Mouse (Mus musculus): ENCODE results near the gene Mettl7a3. TPM values are rescaled to one million over a fixed set of nuclear protein-coding genes. Genes with fewer than 3 reads are reported as not detected.
"Not testable (repeated sequence)": the region's sequence is repeated elsewhere in the genome, so short reads cannot be mapped to it uniquely, and the experiment has no call there.

The Mettl7a3 gene
- polyA plus RNA-seq, 1 experiment from 2014 or later: not detected

- not testable (repeated sequence) for H3K9ac ChIP-seq (ENCODE audit: low read length); H3K27me3 ChIP-seq (ENCODE audit: control insufficient read depth, insufficient read depth, low read length); H3K36me3 ChIP-seq (ENCODE audit: control insufficient read depth, insufficient read depth, low read length); H3K4me3 ChIP-seq (ENCODE audit: low read depth, low read length); DNase-seq (ENCODE audit: low spot score); H3K4me2 ChIP-seq (ENCODE audit: low read depth); H3K27ac ChIP-seq (ENCODE audit: low read depth, low read length); H3K9me3 ChIP-seq (ENCODE audit: control insufficient read depth, low read length); ATAC-seq (ENCODE audit: insufficient read depth, low FRiP score, low TSS enrichment); H3K4me1 ChIP-seq (ENCODE audit: control insufficient read depth, insufficient read depth, low read length)
- 57% methylated on average over 9 of the region's 9 CpGs for WGBS
These were observed 31.2 kb downstream of the Mettl7a3 start for GRCm38 (mm10) chr15:100365967-100366366.

GRCm38 (mm10) chr15:100367119-100367518 lies 32.4 kb downstream of the Mettl7a3 start:
- Histone ChIP-seq H3K4me1 (ENCODE audit: control insufficient read depth, insufficient read depth, low read length) (no peaks in the 10 kb centered on the region), H3K36me3 (ENCODE audit: control insufficient read depth, insufficient read depth, low read length) (no peaks in the 10 kb centered on the region), H3K4me3 (ENCODE audit: low read depth, low read length) (no peak overlapping the region), H3K9ac (ENCODE audit: low read length) (no peak overlapping the region), H3K27ac (ENCODE audit: low read depth, low read length) (no peak overlapping the region), H3K9me3 (ENCODE audit: control insufficient read depth, low read length) (no peaks in the 10 kb centered on the region), H3K4me2 (ENCODE audit: low read depth) (no peak overlapping the region), H3K27me3 (ENCODE audit: control insufficient read depth, insufficient read depth, low read length) (no peaks in the 10 kb centered on the region)
- DNase-seq (ENCODE audit: low spot score) (no peak), ATAC-seq (ENCODE audit: insufficient read depth, low FRiP score, low TSS enrichment) (no peak)
- WGBS: 80% methylated on average over 7 of the region's 7 CpGs

- H3K27me3 ChIP-seq (ENCODE audit: control insufficient read depth, insufficient read depth, low read length): no peaks in the 10 kb centered on the region
- WGBS: 36% methylated on average over 5 of the region's 5 CpGs
- H3K4me1 ChIP-seq (ENCODE audit: control insufficient read depth, insufficient read depth, low read length): no peaks in the 10 kb centered on the region
- H3K4me2 ChIP-seq (ENCODE audit: low read depth): no peak overlapping the region
- no peak overlapping the region for H3K27ac ChIP-seq (ENCODE audit: low read depth, low read length)
- no peak overlapping the region for H3K4me3 ChIP-seq (ENCODE audit: low read depth, low read length)
- DNase-seq (ENCODE audit: low spot score) (peak; percentile 59), ATAC-seq (ENCODE audit: insufficient read depth, low FRiP score, low TSS enrichment) (no peak)
- H3K9ac ChIP-seq (ENCODE audit: low read length): no peak overlapping the region
- no peaks in the 10 kb centered on the region for H3K36me3 ChIP-seq (ENCODE audit: control insufficient read depth, insufficient read depth, low read length)
- H3K9me3 ChIP-seq (ENCODE audit: control insufficient read depth, low read length): no peaks in the 10 kb centered on the region
These were observed 40.3 kb downstream of the Mettl7a3 start for GRCm38 (mm10) chr15:100375066-100375465.

- not testable (repeated sequence) for H3K36me3 ChIP-seq (ENCODE audit: control insufficient read depth, insufficient read depth, low read length); H3K9ac ChIP-seq (ENCODE audit: low read length); H3K4me2 ChIP-seq (ENCODE audit: low read depth); ATAC-seq (ENCODE audit: insufficient read depth, low FRiP score, low TSS enrichment); H3K4me1 ChIP-seq (ENCODE audit: control insufficient read depth, insufficient read depth, low read length); H3K9me3 ChIP-seq (ENCODE audit: control insufficient read depth, low read length); DNase-seq (ENCODE audit: low spot score); H3K27ac ChIP-seq (ENCODE audit: low read depth, low read length); H3K27me3 ChIP-seq (ENCODE audit: control insufficient read depth, insufficient read depth, low read length); H3K4me3 ChIP-seq (ENCODE audit: low read depth, low read length)
- 21% methylated on average over 2 of the region's 9 CpGs for WGBS
These were observed 43.2 kb downstream of the Mettl7a3 start for GRCm38 (mm10) chr15:100377847-100378505.

GRCm38 (mm10) chr15:100379658-100380057 lies 44.9 kb downstream of the Mettl7a3 start:
- ATAC-seq (ENCODE audit: insufficient read depth, low FRiP score, low TSS enrichment): no peak
- 86% methylated on average over 8 of the region's 8 CpGs for WGBS
- Histone ChIP-seq H3K36me3 (ENCODE audit: control insufficient read depth, insufficient read depth, low read length) (no peaks in the 10 kb centered on the region), H3K9ac (ENCODE audit: low read length) (no peak overlapping the region), H3K27ac (ENCODE audit: low read depth, low read length) (no peak overlapping the region), H3K27me3 (ENCODE audit: control insufficient read depth, insufficient read depth, low read length) (no peaks in the 10 kb centered on the region), H3K4me3 (ENCODE audit: low read depth, low read length) (no peak overlapping the region), H3K4me1 (ENCODE audit: control insufficient read depth, insufficient read depth, low read length) (no peaks in the 10 kb centered on the region), H3K9me3 (ENCODE audit: control insufficient read depth, low read length) (no peaks in the 10 kb centered on the region), H3K4me2 (ENCODE audit: low read depth) (no peak overlapping the region)
- no peak for DNase-seq (ENCODE audit: low spot score)

GRCm38 (mm10) chr15:100380104-100380503 lies 45.4 kb downstream of the Mettl7a3 start:
- 78% methylated on average over 2 of the region's 2 CpGs for WGBS
- DNase-seq (ENCODE audit: low spot score): no peak

GRCm38 (mm10) chr15:100385705-100386104 lies 51.0 kb downstream of the Mettl7a3 start:
- H3K27me3 ChIP-seq (ENCODE audit: control insufficient read depth, insufficient read depth, low read length): no peaks in the 10 kb centered on the region
- DNase-seq (ENCODE audit: low spot score) (no peak), ATAC-seq (ENCODE audit: insufficient read depth, low FRiP score, low TSS enrichment) (no peak)
- H3K9ac ChIP-seq (ENCODE audit: low read length): no peak overlapping the region
- no peak overlapping the region for H3K4me3 ChIP-seq (ENCODE audit: low read depth, low read length)
- H3K36me3 ChIP-seq (ENCODE audit: control insufficient read depth, insufficient read depth, low read length): no peaks in the 10 kb centered on the region
- H3K9me3 ChIP-seq (ENCODE audit: control insufficient read depth, low read length): no peaks in the 10 kb centered on the region
- 94% methylated on average over 9 of the region's 9 CpGs for WGBS
- no peak overlapping the region for H3K4me2 ChIP-seq (ENCODE audit: low read depth)
- H3K4me1 ChIP-seq (ENCODE audit: control insufficient read depth, insufficient read depth, low read length): no peaks in the 10 kb centered on the region
- no peak overlapping the region for H3K27ac ChIP-seq (ENCODE audit: low read depth, low read length)

More at GRCm38 (mm10) chr15:100380104-100380503, 45.4 kb downstream of the Mettl7a3 start:
- Histone ChIP-seq H3K4me3 (ENCODE audit: low read depth, low read length) (no peak overlapping the region), H3K9me3 (ENCODE audit: control insufficient read depth, low read length) (no peaks in the 10 kb centered on the region), H3K27ac (ENCODE audit: low read depth, low read length) (no peak overlapping the region), H3K4me2 (ENCODE audit: low read depth) (no peak overlapping the region), H3K9ac (ENCODE audit: low read length) (no peak overlapping the region), H3K4me1 (ENCODE audit: control insufficient read depth, insufficient read depth, low read length) (no peaks in the 10 kb centered on the region), H3K36me3 (ENCODE audit: control insufficient read depth, insufficient read depth, low read length) (no peaks in the 10 kb centered on the region), H3K27me3 (ENCODE audit: control insufficient read depth, insufficient read depth, low read length) (no peaks in the 10 kb centered on the region)
- no peak for ATAC-seq (ENCODE audit: insufficient read depth, low FRiP score, low TSS enrichment)

- no peak for ATAC-seq (ENCODE audit: insufficient read depth, low FRiP score, low TSS enrichment)
- Histone ChIP-seq H3K27me3 (ENCODE audit: control insufficient read depth, insufficient read depth, low read length) (no peaks in the 10 kb centered on the region), H3K36me3 (ENCODE audit: control insufficient read depth, insufficient read depth, low read length) (no peaks in the 10 kb centered on the region), H3K4me1 (ENCODE audit: control insufficient read depth, insufficient read depth, low read length) (no peaks in the 10 kb centered on the region), H3K27ac (ENCODE audit: low read depth, low read length) (no peak overlapping the region), H3K4me3 (ENCODE audit: low read depth, low read length) (no peak overlapping the region), H3K9me3 (ENCODE audit: control insufficient read depth, low read length) (no peaks in the 10 kb centered on the region), H3K4me2 (ENCODE audit: low read depth) (no peak overlapping the region), H3K9ac (ENCODE audit: low read length) (no peak overlapping the region)
- no peak for DNase-seq (ENCODE audit: low spot score)
- 95% methylated on average over 17 of the region's 17 CpGs for WGBS
These were observed 53.0 kb downstream of the Mettl7a3 start for GRCm38 (mm10) chr15:100387544-100388223.
